Mouse (Mus musculus) liver, embryonic 15.5 days (tissue): Measurements from ENCODE around the gene Xpr1. TPM values are rescaled to one million over a fixed set of nuclear protein-coding genes. Genes with fewer than 3 reads are reported as not detected.

Experiments
- ATAC-seq: fragments of 200-750 bp; cut with Nextera tagmentation; 2 replicates; pipeline ENCODE4 v1.8.0; 2017; ENCODE audit warnings: moderate number of reproducible peaks, mild to moderate bottlenecking, moderate library complexity; ENCODE audit not compliant: insufficient read depth
- H3K27ac ChIP-seq: fragments of 300-500 bp; sonication (generic); replicated peaks from 2 replicates; pipeline ENCODE4 v1.5.1; 2015; ENCODE audit warnings: mild to moderate bottlenecking, inconsistent platforms
- H3K27me3 ChIP-seq: fragments of 300-500 bp; sonication (generic); 2 replicates; pipeline ENCODE4 v1.6.1; 2015; ENCODE audit warnings: mild to moderate bottlenecking, inconsistent platforms
- H3K36me3 ChIP-seq: fragments of 300-500 bp; sonication (generic); replicated peaks from 2 replicates; pipeline ENCODE4 v1.6.1; 2015; ENCODE audit warnings: moderate library complexity, mild to moderate bottlenecking, inconsistent platforms
- H3K4me1 ChIP-seq: fragments of 300-500 bp; sonication (generic); replicated peaks from 2 replicates; pipeline ENCODE4 v1.6.1; 2015; ENCODE audit warnings: inconsistent platforms
- H3K4me2 ChIP-seq: fragments of 300-500 bp; sonication (generic); 2 replicates; pipeline ENCODE4 v1.6.1; 2015; ENCODE audit warnings: moderate library complexity, mild to moderate bottlenecking, inconsistent platforms
- H3K4me3 ChIP-seq: fragments of 300-500 bp; sonication (generic); replicated peaks from 2 replicates; pipeline ENCODE4 v1.5.1; 2015; ENCODE audit warnings: mild to moderate bottlenecking, inconsistent platforms
- H3K9ac ChIP-seq: fragments of 300-500 bp; sonication (generic); 2 replicates; pipeline ENCODE4 v1.6.1; 2015; ENCODE audit warnings: moderate library complexity, mild to moderate bottlenecking, inconsistent platforms
- H3K9me3 ChIP-seq: fragments of 300-500 bp; sonication (generic); replicated peaks from 2 replicates; pipeline ENCODE4 v1.6.1; 2016; ENCODE audit warnings: inconsistent platforms
- WGBS: fragments of 180-500 bp; shearing (Covaris S2); methylation state at CpG from one replicate; pipeline ENCODE4 v1.1.7; 2015; ENCODE audit warnings: mixed read lengths; ENCODE audit not compliant: insufficient replicate concordance; 5-methylcytosine and 5-hydroxymethylcytosine counted together
- polyA plus RNA-seq: library from polyadenylated mRNA; unstranded; fragments of >200 nt; fragmentation: Nextera tagmentation; extraction: Ambion mirVana; gene quantifications from 2 replicates; pipeline ENCODE4 v1.2.1, GENCODE M21; 2015

The Xpr1 gene
- polyA plus RNA-seq, 1 experiment from 2014 or later = 3.8 TPM

DNA sequence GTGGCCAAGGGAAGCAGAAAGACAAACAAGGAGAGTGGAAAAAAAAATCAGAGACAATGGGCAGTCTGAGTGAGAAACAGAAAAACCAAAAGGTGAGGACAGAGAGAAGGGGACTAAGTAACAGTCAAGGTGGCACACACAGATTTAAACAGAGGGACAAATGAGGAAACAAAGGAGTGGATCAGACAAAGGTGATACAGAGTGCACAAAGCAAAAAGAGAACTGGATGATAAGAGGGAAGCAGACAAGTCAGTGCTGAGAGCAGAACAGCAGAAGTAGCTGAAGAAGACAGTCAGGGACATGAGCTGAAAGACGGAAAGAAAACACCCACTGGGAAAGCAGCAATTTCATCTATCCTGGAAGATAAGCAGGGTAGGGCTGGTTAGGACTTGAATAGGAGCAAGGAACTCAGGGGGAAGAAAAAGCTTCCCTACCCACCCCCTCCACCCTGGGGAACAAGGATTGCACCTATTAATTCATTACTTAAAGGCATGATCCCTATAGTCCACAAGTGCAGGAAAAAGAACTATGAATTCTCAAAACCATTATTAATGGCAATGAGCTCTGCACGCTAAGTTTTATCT, 47.0 kb downstream of the Xpr1 start:
- Histone ChIP-seq H3K4me3 (no peak overlapping the region), H3K9ac (no peak overlapping the region), H3K27ac (no peak overlapping the region), H3K9me3 (no peaks in the 10 kb centered on the region), H3K27me3 (no peaks in the 10 kb centered on the region), H3K36me3 (no peaks in the 10 kb centered on the region), H3K4me1 (peaks cover 3% of the 10 kb centered on the region; the same call in 1 of the 2 replicates), H3K4me2 (no peak overlapping the region)
- WGBS = 51% methylated on average over 2 of the region's 2 CpGs
- ATAC-seq = no peak

GRCm38 (mm10) chr1:155366366-155366765, 50.8 kb downstream of the Xpr1 start:
- peaks cover 3% of the 10 kb centered on the region; the same call in 1 of the 2 replicates for H3K4me1 ChIP-seq
- no peak overlapping the region for H3K4me2 ChIP-seq
- H3K9me3 ChIP-seq = no peaks in the 10 kb centered on the region
- no peaks in the 10 kb centered on the region for H3K27me3 ChIP-seq
- no peak overlapping the region for H3K4me3 ChIP-seq
- no peak overlapping the region for H3K9ac ChIP-seq
- ATAC-seq = no peak
- H3K27ac ChIP-seq = no peak overlapping the region
- H3K36me3 ChIP-seq = no peaks in the 10 kb centered on the region
- 84% methylated on average over 4 of the region's 4 CpGs for WGBS

DNA sequence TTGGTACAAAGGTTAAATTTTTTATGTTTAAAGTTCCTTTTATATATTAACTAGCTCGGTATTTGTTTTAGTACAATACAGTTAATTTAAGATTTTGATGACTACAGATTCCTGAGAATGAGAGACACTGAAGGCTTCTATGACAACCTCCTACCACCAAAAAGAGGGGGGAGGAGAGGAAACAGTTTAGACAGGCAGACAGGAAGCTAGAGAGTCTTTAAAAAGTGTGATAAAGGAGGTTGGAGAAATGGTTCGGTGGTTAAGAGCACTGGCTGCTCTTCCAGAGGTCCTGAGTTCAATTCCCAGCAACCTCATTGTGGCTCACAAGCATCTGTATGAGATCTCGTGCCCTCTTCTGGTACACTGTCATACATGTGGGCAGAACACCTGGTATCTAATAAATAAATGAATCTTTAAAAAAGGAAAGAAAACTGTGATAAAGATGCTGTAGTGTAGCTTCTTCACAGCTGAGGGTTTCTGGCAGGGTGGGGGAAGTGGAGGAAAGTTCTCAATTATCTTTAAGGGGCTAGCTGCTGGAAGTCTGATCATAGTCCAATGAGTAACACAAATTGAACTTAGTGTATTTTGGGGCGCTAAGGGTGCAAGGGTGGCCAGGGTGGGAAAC, 55.6 kb downstream of the Xpr1 start:
- Histone ChIP-seq H3K27me3 (no peaks in the 10 kb centered on the region), H3K27ac (no peak overlapping the region), H3K9ac (no peak overlapping the region), H3K9me3 (no peaks in the 10 kb centered on the region), H3K36me3 (no peaks in the 10 kb centered on the region), H3K4me1 (peaks cover 12% of the 10 kb centered on the region; the same call in 1 of the 2 replicates), H3K4me2 (no peak overlapping the region), H3K4me3 (no peak overlapping the region)
- 47% methylated on average over 4 of the region's 4 CpGs for WGBS
- ATAC-seq = no peak

DNA sequence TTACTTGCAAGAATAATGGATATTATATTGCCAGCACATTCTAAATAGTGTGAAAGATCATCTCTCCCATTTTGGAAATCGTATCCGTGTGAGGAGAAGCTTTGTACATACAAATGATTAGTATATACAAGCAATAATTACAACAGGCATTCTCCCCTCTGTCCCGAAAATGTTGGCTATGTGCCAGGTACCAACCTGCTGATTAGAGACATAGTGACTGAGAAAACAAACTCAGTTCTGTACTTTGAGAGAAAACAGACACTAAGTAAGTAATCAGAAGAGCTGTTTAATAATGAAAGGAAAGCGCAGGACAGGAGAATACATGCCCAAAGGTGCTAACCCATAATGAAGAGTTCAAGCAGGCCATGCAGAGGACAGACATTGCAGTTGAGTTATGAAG, 64.1 kb downstream of the Xpr1 start:
- Histone ChIP-seq H3K4me2 (no peak overlapping the region), H3K9ac (no peak overlapping the region)
- WGBS = 64% methylated on average over 4 of the region's 4 CpGs

GRCm38 (mm10) chr1:155351527-155351926, 65.7 kb downstream of the Xpr1 start:
- 17% methylated on average over 4 of the region's 4 CpGs for WGBS
- peaks cover 46% of the 10 kb centered on the region for H3K4me1 ChIP-seq
- H3K4me2 ChIP-seq = peak overlapping the region; percentile 52
- H3K9ac ChIP-seq = no peak overlapping the region
- no peaks in the 10 kb centered on the region for H3K27me3 ChIP-seq
- H3K9me3 ChIP-seq = no peaks in the 10 kb centered on the region
- H3K36me3 ChIP-seq = no peaks in the 10 kb centered on the region
- ATAC-seq = peak; percentile 96
- no peak overlapping the region for H3K4me3 ChIP-seq
- H3K27ac ChIP-seq = peak overlapping the region; percentile 77

More for the DNA sequence above, 64.1 kb downstream of the Xpr1 start:
- Histone ChIP-seq H3K36me3 (no peaks in the 10 kb centered on the region), H3K4me1 (peaks cover 41% of the 10 kb centered on the region), H3K4me3 (no peak overlapping the region), H3K27me3 (no peaks in the 10 kb centered on the region), H3K9me3 (no peaks in the 10 kb centered on the region), H3K27ac (no peak overlapping the region; the same call in 1 of the 2 replicates)
- ATAC-seq = no peak

GRCm38 (mm10) chr1:155348491-155348890, 68.7 kb downstream of the Xpr1 start:
- peaks cover 38% of the 10 kb centered on the region for H3K4me1 ChIP-seq
- no peaks in the 10 kb centered on the region for H3K9me3 ChIP-seq
- H3K9ac ChIP-seq = no peak overlapping the region
- no peak for ATAC-seq
- no peak overlapping the region for H3K27ac ChIP-seq
- no peaks in the 10 kb centered on the region for H3K36me3 ChIP-seq
- H3K4me2 ChIP-seq = no peak overlapping the region
- H3K27me3 ChIP-seq = no peaks in the 10 kb centered on the region
- H3K4me3 ChIP-seq = no peak overlapping the region
- WGBS = 65% methylated on average over 3 of the region's 3 CpGs

DNA sequence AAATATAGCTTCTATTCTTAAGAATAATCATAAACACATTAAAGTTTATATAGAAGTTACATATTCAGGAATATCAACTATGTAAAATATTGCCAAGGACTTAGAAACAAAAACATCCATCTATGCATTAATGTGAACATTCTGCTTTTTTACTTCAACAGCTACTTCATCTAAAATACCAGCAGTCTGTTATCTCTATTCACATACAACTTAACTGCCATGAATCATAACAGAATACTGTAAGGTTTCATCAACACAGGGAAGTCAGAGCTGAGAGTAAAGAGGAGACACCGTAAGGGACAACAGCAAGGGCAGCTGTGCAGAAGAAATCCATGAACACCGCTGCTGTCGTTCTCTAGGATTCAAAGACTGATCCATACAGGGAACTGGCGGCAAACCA, 69.9 kb downstream of the Xpr1 start:
- no peaks in the 10 kb centered on the region for H3K27me3 ChIP-seq
- ATAC-seq = no peak
- no peak overlapping the region for H3K27ac ChIP-seq
- peaks cover 33% of the 10 kb centered on the region for H3K4me1 ChIP-seq
- no peaks in the 10 kb centered on the region for H3K36me3 ChIP-seq
- no peak overlapping the region for H3K9ac ChIP-seq
- WGBS = 31% methylated on average over 4 of the region's 4 CpGs
- peak overlapping the region; percentile 37; the same call in 1 of the 2 replicates for H3K4me2 ChIP-seq
- no peaks in the 10 kb centered on the region for H3K9me3 ChIP-seq
- H3K4me3 ChIP-seq = no peak overlapping the region

DNA sequence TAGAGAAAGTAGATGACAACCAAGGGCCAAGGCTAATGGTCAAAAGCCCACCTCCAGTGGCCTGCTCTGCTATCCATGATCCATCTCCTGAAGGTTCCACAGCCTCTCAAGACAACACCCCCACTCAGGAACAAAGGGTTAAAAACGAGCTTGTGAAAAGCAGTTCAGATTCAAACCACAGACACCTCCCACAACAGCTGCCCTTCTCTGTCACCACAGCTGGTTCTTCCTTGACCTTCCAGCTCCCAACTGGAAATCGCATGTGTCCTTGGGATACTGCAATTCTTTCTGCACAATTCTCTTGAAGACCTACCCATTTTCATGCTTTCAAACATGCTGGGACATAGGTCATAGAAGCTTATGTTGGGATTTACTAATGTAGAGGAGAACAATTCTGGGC, 73.2 kb downstream of the Xpr1 start:
- no peaks in the 10 kb centered on the region for H3K9me3 ChIP-seq
- ATAC-seq = no peak
- 57% methylated on average over 2 of the region's 2 CpGs for WGBS

DNA sequence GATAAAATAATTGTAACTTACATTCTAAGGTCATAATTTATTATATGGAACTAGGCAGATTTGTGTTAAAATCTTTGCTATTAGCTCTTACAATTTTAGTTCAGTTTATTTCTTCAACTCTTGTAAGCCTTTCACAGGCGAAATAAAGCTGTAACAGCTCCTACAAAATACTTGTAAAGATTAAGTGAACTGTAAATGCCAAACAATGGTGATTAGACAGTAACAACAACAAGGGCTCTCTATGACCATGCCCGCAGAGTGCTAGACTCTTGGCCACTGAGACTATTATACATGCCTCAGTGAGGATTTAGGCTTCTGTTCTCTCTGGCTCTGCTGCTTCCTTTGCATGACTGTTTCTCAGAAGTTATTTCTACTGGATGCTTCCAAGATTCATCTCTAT, 77.6 kb downstream of the Xpr1 start:
- H3K9ac ChIP-seq = no peak overlapping the region
- WGBS = 75% methylated on average over 2 of the region's 2 CpGs
- ATAC-seq = no peak

More for the DNA sequence above, 73.2 kb downstream of the Xpr1 start:
- Histone ChIP-seq H3K27ac (no peak overlapping the region), H3K27me3 (no peaks in the 10 kb centered on the region), H3K4me1 (peaks cover 13% of the 10 kb centered on the region), H3K9ac (no peak overlapping the region), H3K4me3 (no peak overlapping the region), H3K4me2 (no peak overlapping the region), H3K36me3 (no peaks in the 10 kb centered on the region)

DNA sequence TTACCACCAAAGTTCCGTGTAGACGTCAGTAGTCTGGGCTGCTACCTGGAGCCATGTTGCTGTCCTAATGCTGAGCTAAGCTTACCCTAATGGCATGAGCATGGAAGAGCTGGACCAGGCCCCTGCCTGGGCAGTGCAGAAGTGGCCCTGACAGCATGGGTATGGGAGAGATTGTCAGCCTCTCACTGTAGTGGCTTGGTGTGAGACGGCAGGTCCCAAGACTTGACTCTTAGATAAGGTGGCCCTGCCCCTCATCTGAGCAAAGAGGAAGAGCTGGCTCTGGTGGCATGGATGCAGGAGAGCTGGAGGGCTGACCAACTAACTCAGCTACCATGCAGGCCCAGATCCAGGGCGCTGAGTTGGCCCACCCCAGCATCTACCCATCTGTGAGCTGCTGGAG, 79.9 kb downstream of the Xpr1 start:
- no peak overlapping the region for H3K9ac ChIP-seq
- no peaks in the 10 kb centered on the region for H3K9me3 ChIP-seq
- no peak overlapping the region for H3K4me3 ChIP-seq
- 54% methylated on average over 4 of the region's 4 CpGs for WGBS
- H3K4me1 ChIP-seq = peaks cover 22% of the 10 kb centered on the region
- H3K36me3 ChIP-seq = 0 out of 2 replicates have a peak, but pooled peaks cover 5% of the 10 kb centered on the region
- no peaks in the 10 kb centered on the region for H3K27me3 ChIP-seq
- peak; percentile 61 for ATAC-seq
- H3K4me2 ChIP-seq = no peak overlapping the region
- H3K27ac ChIP-seq = no peak overlapping the region

More for the DNA sequence above, 77.6 kb downstream of the Xpr1 start:
- peaks cover 22% of the 10 kb centered on the region for H3K4me1 ChIP-seq
- H3K9me3 ChIP-seq = no peaks in the 10 kb centered on the region
- H3K27me3 ChIP-seq = no peaks in the 10 kb centered on the region
- 0 out of 2 replicates have a peak, but pooled peaks cover 5% of the 10 kb centered on the region for H3K36me3 ChIP-seq
- H3K4me3 ChIP-seq = no peak overlapping the region
- H3K27ac ChIP-seq = no peak overlapping the region
- H3K4me2 ChIP-seq = no peak overlapping the region

DNA sequence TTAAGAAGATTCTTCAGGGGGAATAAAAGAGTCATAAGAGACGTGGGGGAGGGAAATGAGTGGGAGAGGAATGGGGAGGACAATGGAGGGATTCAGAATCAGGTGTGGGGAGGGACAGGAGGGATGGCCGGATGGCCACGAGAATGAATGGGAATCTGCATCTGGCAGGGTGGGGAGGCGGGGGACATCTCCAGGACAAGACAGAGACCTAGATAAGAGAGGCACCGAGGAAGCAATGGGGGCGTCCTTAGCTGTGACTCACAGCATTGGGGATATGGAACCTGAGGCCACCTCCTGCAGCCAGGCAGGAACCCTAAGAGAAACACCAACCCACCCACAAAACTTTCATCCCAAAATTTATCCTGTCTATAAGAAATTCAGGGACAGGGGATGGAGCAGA, 81.3 kb downstream of the Xpr1 start:
- no peak overlapping the region for H3K27ac ChIP-seq
- no peaks in the 10 kb centered on the region for H3K9me3 ChIP-seq
- H3K4me3 ChIP-seq = no peak overlapping the region
- no peak overlapping the region for H3K9ac ChIP-seq
- WGBS = 32% methylated on average over 6 of the region's 6 CpGs
- H3K4me2 ChIP-seq = no peak overlapping the region
- peaks cover 8% of the 10 kb centered on the region; the same call in 1 of the 2 replicates for H3K36me3 ChIP-seq
- ATAC-seq = no peak
- H3K27me3 ChIP-seq = no peaks in the 10 kb centered on the region
- peaks cover 22% of the 10 kb centered on the region for H3K4me1 ChIP-seq
